Mouse (Mus musculus) testis, adult 2 months (tissue): Measurements from ENCODE around the gene Ptma. TPM values are rescaled to one million over a fixed set of nuclear protein-coding genes. Genes with fewer than 3 reads are reported as not detected.
A peak's percentile ranks its signal among the peaks of the same experiment; 100 is the strongest.

Experiments
- H3K27ac ChIP-seq: fragments of 200-500 bp; 2 replicates; pipeline ENCODE4 v1.5.1; 2012; ENCODE audit warnings: low read depth, low read length; ENCODE audit not compliant: control insufficient read depth, insufficient read depth
- H3K27me3 ChIP-seq: fragments of 200-500 bp; 2 replicates; pipeline ENCODE4 v1.6.1; 2012; ENCODE audit warnings: mild to moderate bottlenecking, low read length, moderate library complexity; ENCODE audit not compliant: control insufficient read depth, insufficient read depth
- H3K36me3 ChIP-seq: fragments of 200-500 bp; 2 replicates; pipeline ENCODE4 v1.6.1; 2012; ENCODE audit warnings: mild to moderate bottlenecking, low read length; ENCODE audit not compliant: control insufficient read depth, insufficient read depth
- H3K4me1 ChIP-seq: fragments of 200-500 bp; 2 replicates; pipeline ENCODE4 v1.6.1; 2012; ENCODE audit warnings: low read length; ENCODE audit not compliant: control insufficient read depth, insufficient read depth
- H3K4me3 ChIP-seq: fragments of 200-500 bp; 2 replicates; pipeline ENCODE4 v1.5.1; 2012; ENCODE audit warnings: low read depth, mild to moderate bottlenecking, low read length, moderate library complexity, mixed read lengths; ENCODE audit not compliant: control insufficient read depth
- CTCF ChIP-seq: fragments of 200-500 bp; IDR thresholded peaks from 2 replicates; pipeline ENCODE4 v1.5.1; 2012; ENCODE audit warnings: low read depth, mild to moderate bottlenecking, inconsistent platforms, low read length, moderate library complexity; ENCODE audit not compliant: control insufficient read depth, insufficient read depth, insufficient replicate concordance
- POLR2A ChIP-seq: fragments of 200-500 bp; IDR thresholded peaks from 2 replicates; pipeline ENCODE4 v1.6.1; 2012; ENCODE audit warnings: low read depth, mild to moderate bottlenecking, inconsistent platforms, low read length, moderate library complexity; ENCODE audit not compliant: control insufficient read depth
- polyA plus RNA-seq: library from polyadenylated mRNA; depleted of rRNA; stranded (reverse); fragments of >200 nt; gene quantifications from 2 replicates; pipeline ENCODE4 v1.2.3, GENCODE M21; 2012; rRNA removed

Gene Ptma
- 126 and 135 TPM in 2 replicates for polyA plus RNA-seq

GRCm38 (mm10) chr1:86526116-86526788, at the start of gene Ptma:
Ptma (plus strand) TSS chr1:86526726.
- Histone ChIP-seq H3K4me3 (peak within 1 kb of the TSS; percentile 92), H3K4me1 (peaks cover 21% of the 10 kb centered on the region), H3K27me3 (no peaks in the 10 kb centered on the region), H3K27ac (peak within 1 kb of the TSS; percentile 100), H3K36me3 (no peaks in the 10 kb centered on the region)
- no peak for TF ChIP-seq CTCF
- TF ChIP-seq POLR2A: peak; percentile 72; the same call in 1 of the 2 replicates

- TF ChIP-seq CTCF (no peak), POLR2A (no peak)
- Histone ChIP-seq H3K4me3 (no peak overlapping the region), H3K27me3 (no peaks in the 10 kb centered on the region), H3K27ac (no peak overlapping the region), H3K4me1 (peaks cover 7% of the 10 kb centered on the region), H3K36me3 (no peaks in the 10 kb centered on the region)
Observed at GRCm38 (mm10) chr1:86477738-86478285, 48.7 kb upstream of the Ptma start.

DNA sequence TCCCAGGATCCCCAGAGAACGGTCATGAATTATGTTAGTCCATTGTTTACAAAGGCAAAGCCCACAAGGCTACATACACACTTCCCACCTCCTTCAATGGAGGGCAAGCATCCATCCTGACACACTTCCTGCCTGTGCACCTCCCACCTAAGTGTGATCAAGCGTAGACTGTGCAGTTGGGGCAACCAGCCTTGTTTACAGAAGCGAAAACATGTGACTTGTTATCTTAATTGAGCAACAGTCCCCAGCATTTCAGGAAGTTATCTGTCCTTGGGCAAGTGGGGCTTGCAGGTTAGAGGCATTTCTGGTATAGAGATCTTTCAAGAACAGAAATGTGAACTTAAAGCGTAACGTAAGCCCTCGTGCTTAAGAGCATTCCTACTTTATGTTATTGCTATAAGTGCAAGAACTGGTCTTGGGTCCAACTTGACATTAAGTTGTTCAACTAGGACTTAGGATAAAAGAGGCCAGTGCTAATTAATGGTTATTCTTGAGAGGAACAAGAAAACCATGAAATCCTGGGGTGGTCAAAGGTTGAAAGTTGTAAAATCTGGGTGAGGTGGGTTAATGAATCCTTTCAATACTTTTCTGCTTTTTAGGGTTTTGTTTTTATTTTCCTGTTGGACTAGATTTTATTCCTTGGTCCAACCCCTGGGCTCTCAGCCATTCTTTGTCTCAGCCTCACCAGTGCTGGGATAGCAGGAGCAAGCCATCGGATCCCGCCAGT, 47.3 kb upstream of the Ptma start:
- H3K27me3 ChIP-seq: no peaks in the 10 kb centered on the region
- H3K4me1 ChIP-seq: no peaks in the 10 kb centered on the region
- H3K27ac ChIP-seq: no peak overlapping the region
- no peak overlapping the region for H3K4me3 ChIP-seq
- TF ChIP-seq CTCF (no peak), POLR2A (no peak)
- H3K36me3 ChIP-seq: no peaks in the 10 kb centered on the region

DNA sequence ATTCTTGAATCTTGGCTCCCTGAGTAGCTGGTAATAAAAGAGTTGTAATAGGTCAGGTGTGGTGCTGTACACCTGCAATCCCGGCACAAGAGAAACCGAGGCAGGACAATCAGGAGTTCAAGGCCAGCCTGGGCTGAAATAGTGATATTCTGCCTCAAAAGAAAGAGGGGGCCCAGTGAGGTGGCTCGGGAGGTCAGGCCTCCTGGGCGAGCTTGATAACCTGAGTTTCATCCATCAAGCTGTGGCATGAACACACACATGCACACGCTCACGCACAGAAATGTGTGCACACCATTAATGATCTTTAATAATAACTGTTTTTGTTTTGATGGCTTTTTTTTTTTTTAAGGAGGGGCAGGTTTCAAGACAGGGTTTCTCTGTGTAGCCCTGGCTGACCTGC, 46.2 kb upstream of the Ptma start:
- Histone ChIP-seq H3K4me3 (no peak overlapping the region), H3K4me1 (no peaks in the 10 kb centered on the region), H3K27me3 (no peaks in the 10 kb centered on the region), H3K27ac (no peak overlapping the region), H3K36me3 (no peaks in the 10 kb centered on the region)
- TF ChIP-seq CTCF (no peak), POLR2A (no peak)

- TF ChIP-seq POLR2A (no peak), CTCF (no peak)
- H3K4me3 ChIP-seq: no peak overlapping the region
Observed at GRCm38 (mm10) chr1:86480735-86481447, 45.6 kb upstream of the Ptma start.

DNA sequence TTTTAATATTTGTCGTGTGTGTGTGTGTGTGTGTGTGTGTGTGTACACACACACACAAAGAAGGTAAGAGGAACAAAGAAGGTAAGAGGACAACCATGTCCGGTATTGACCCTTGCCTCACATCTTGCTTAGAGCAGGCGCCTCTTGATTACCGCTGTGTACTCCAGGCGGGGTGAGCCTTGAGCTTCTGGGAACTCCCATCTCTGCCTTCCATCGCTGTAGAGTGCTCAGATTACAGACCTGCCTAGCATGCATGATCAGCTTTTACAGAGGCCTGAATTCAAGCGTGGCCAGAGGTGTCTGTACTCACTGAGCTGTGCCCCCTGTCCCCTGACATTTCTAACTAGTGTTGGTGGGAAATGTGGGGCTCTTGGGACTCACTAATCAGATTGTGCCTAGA, 45.1 kb upstream of the Ptma start:
- Histone ChIP-seq H3K36me3 (no peaks in the 10 kb centered on the region), H3K27ac (no peak overlapping the region), H3K4me3 (no peak overlapping the region), H3K27me3 (no peaks in the 10 kb centered on the region), H3K4me1 (no peaks in the 10 kb centered on the region)
- TF ChIP-seq CTCF (no peak), POLR2A (no peak)

More at GRCm38 (mm10) chr1:86480735-86481447, 45.6 kb upstream of the Ptma start:
- no peaks in the 10 kb centered on the region for H3K27me3 ChIP-seq
- no peaks in the 10 kb centered on the region for H3K36me3 ChIP-seq
- no peaks in the 10 kb centered on the region for H3K4me1 ChIP-seq
- 0 out of 2 replicates have a peak overlapping the region, but pooled peaks have one; percentile 6 for H3K27ac ChIP-seq

- no peak for TF ChIP-seq POLR2A
- no peak for TF ChIP-seq CTCF
- no peak overlapping the region for H3K4me3 ChIP-seq
- no peaks in the 10 kb centered on the region for H3K27me3 ChIP-seq
- H3K36me3 ChIP-seq: no peaks in the 10 kb centered on the region
- H3K27ac ChIP-seq: no peak overlapping the region
- no peaks in the 10 kb centered on the region for H3K4me1 ChIP-seq
Observed at GRCm38 (mm10) chr1:86482288-86482687, 44.2 kb upstream of the Ptma start.
